Mouse (Mus musculus) liver, adult 2 months (tissue): ENCODE data around the gene Mybpc1. TPM values are rescaled to one million over a fixed set of nuclear protein-coding genes. Genes with fewer than 3 reads are reported as not detected.

Experiments
- DNase-seq: peaks from one replicate; pipeline ENCODE4 v3.0.0-alpha.2; 2011; ENCODE audit warnings: low read depth, low spot score; ENCODE audit errors: extremely low read depth
- H3K27ac ChIP-seq: fragments of 200-500 bp; replicated peaks from 2 replicates; pipeline ENCODE4 v1.5.1; 2012; ENCODE audit warnings: low read depth, mild to moderate bottlenecking, control low read depth, inconsistent platforms, low read length; ENCODE audit not compliant: insufficient read depth
- H3K27me3 ChIP-seq: fragments of 200-500 bp; 2 replicates; pipeline ENCODE4 v1.6.1; 2012; ENCODE audit warnings: mild to moderate bottlenecking, moderate library complexity, low read length, inconsistent platforms; ENCODE audit not compliant: control insufficient read depth, insufficient read depth
- H3K36me3 ChIP-seq: fragments of 200-500 bp; 2 replicates; pipeline ENCODE4 v1.6.1; 2012; ENCODE audit warnings: low read length, inconsistent platforms; ENCODE audit not compliant: control insufficient read depth, insufficient read depth
- H3K4me1 ChIP-seq: fragments of 200-500 bp; 2 replicates; pipeline ENCODE4 v1.6.1; 2011; ENCODE audit warnings: low read length; ENCODE audit not compliant: control insufficient read depth, insufficient read depth
- H3K4me3 ChIP-seq: fragments of 200-500 bp; 2 replicates; pipeline ENCODE4 v1.5.1; 2011; ENCODE audit warnings: low read depth, mild to moderate bottlenecking, control low read depth, low read length, moderate library complexity; ENCODE audit not compliant: insufficient read depth
- H3K79me2 ChIP-seq: fragments of 200-500 bp; 2 replicates; pipeline ENCODE4 v1.6.1; 2012; ENCODE audit warnings: inconsistent platforms, mild to moderate bottlenecking, low read length, moderate library complexity; ENCODE audit not compliant: control insufficient read depth, insufficient read depth
- H3K9ac ChIP-seq: fragments of 200-500 bp; 2 replicates; pipeline ENCODE4 v1.6.1; 2012; ENCODE audit warnings: low read depth, mild to moderate bottlenecking, control low read depth, inconsistent platforms, low read length
- CTCF ChIP-seq: fragments of 200-500 bp; IDR thresholded peaks from 2 replicates; pipeline ENCODE4 v1.5.1; 2011; ENCODE audit warnings: low read depth, low read length, control low read depth
- POLR2A ChIP-seq: fragments of 200-500 bp; IDR thresholded peaks from 2 replicates; pipeline ENCODE4 v1.6.1; 2011; ENCODE audit warnings: low read length, control low read depth; ENCODE audit not compliant: insufficient read depth; ENCODE audit errors: extremely low read depth
- WGBS: fragments of 180-500 bp; shearing (Covaris S2); methylation state at CpG from one replicate; pipeline ENCODE4 v1.1.7; 2018; 5-methylcytosine and 5-hydroxymethylcytosine counted together
- polyA plus RNA-seq: library from polyadenylated mRNA; depleted of rRNA; stranded (reverse); fragments of >200 nt; gene quantifications from 2 replicates; pipeline ENCODE4 v1.2.3, GENCODE M21; 2012
- total RNA-seq: library from RNA; depleted of rRNA; stranded (reverse); fragments of >200 nt; gene quantifications from 2 replicates; pipeline ENCODE4 v1.2.3, GENCODE M21; 2014

Mybpc1 gene
- total and polyA plus RNA-seq, 2 experiments = 1.7 TPM; not detected in 1

DNA sequence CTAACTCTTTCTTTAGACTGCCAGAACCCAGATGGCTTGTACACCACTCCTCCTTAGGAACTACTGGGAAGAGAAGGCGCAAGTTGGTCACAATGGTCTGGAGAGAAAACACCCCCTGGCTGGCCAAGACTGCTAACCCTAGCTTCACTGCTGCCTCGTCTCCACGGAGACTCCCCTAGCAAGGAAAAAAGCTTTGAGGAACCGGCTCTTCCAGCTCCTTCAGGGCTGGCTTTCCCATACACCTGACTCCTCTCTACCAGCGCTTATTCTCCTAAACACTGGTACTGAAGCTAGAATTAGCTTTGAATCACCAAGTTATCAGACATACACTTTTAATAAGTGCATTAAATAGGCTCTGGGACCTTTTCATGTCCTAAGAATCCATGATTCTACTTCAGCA, 105.0 kb downstream of the Mybpc1 start:
- peaks cover 33% of the 10 kb centered on the region for H3K79me2 ChIP-seq

DNA sequence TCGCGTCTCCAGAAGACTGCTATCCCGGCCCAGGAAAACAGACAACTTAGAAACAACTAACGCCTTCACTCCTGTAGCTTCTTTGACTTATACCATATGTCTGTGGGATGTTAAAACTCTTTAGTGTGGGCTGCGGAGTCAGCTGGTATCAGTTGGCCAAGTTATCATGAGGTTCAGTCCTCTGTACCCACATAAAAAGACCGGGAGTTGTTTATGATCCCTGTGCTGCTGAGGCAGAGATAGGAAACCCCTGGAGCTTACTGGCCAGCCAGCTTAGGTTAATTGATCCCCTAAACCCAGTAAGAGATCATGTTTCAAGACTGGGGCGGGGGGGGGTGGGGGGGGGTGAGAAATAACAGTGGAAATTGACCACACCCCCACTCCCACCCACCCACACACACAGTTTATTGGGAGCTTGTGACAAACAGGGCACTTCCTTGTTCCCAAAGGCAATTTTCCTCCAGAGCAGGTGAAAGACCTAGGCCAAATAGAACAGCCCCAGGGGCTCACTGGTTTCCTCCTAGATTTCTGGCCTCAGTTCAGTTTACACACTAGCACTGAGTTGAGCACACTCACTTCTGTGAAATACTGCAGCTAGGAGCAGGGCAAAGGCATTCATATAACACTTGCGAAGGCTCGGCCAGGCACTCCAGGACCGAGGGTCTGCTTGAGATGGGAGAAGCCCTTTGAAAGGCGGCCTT, 107.9 kb downstream of the Mybpc1 start:
- no peak for TF ChIP-seq CTCF
- no peak for TF ChIP-seq POLR2A
- DNase-seq = no peak
- 90% methylated on average over 11 of the region's 11 CpGs for WGBS
- H3K9ac ChIP-seq = no peak overlapping the region
- peaks cover 11% of the 10 kb centered on the region; the same call in 1 of the 2 replicates for H3K36me3 ChIP-seq
- H3K79me2 ChIP-seq = peaks cover 36% of the 10 kb centered on the region
- H3K4me1 ChIP-seq = no peaks in the 10 kb centered on the region; the same call in none of the 2 replicates
- no peak overlapping the region for H3K27ac ChIP-seq
- H3K4me3 ChIP-seq = no peak overlapping the region
- H3K27me3 ChIP-seq = no peaks in the 10 kb centered on the region

More for the DNA sequence above, 105.0 kb downstream of the Mybpc1 start:
- H3K9ac ChIP-seq = no peak overlapping the region
- WGBS = 83% methylated on average over 5 of the region's 5 CpGs
- H3K27me3 ChIP-seq = no peaks in the 10 kb centered on the region
- H3K4me1 ChIP-seq = peaks cover 4% of the 10 kb centered on the region
- peaks cover 9% of the 10 kb centered on the region; the same call in 1 of the 2 replicates for H3K36me3 ChIP-seq
- H3K27ac ChIP-seq = no peak overlapping the region
- TF ChIP-seq POLR2A (no peak), CTCF (no peak)
- H3K4me3 ChIP-seq = no peak overlapping the region
- DNase-seq = no peak

DNA sequence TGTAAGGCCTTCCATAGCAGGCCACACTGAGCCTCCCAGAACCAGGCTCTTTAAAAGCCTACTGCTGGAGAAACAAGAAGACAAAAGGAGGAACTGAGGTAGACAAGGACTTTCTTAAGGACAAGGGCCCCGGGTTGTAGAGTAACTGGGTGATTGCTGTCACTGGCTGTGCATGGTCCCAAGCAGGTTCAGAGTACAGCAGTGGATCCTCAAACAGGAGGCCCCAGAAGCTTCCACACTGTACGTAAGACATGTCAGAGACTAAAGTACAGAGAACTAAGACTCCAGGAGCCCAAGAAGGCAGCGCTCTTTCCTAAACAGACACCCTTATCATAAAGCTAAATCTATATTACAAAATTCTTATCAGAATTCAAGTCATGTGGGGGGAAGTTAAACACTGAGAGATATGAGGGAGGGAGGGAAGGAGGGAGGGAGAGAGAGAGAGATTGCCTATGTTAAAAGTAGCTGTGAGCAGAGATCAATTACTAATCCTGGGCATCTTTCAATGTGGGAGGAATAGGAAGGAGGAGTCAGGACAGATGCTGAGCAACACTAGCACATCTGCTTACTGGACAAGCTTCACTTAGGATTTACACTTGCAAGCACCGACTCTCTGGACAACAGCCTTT, 109.9 kb downstream of the Mybpc1 start:
- TF ChIP-seq POLR2A = no peak
- TF ChIP-seq CTCF = no peak
- Histone ChIP-seq H3K79me2 (peaks cover 29% of the 10 kb centered on the region), H3K9ac (no peak overlapping the region), H3K4me1 (no peaks in the 10 kb centered on the region; the same call in none of the 2 replicates), H3K27ac (no peak overlapping the region), H3K27me3 (no peaks in the 10 kb centered on the region), H3K36me3 (peaks cover 13% of the 10 kb centered on the region; the same call in 1 of the 2 replicates), H3K4me3 (no peak overlapping the region)
- WGBS = 82% methylated on average over 4 of the region's 4 CpGs
- DNase-seq = no peak

DNA sequence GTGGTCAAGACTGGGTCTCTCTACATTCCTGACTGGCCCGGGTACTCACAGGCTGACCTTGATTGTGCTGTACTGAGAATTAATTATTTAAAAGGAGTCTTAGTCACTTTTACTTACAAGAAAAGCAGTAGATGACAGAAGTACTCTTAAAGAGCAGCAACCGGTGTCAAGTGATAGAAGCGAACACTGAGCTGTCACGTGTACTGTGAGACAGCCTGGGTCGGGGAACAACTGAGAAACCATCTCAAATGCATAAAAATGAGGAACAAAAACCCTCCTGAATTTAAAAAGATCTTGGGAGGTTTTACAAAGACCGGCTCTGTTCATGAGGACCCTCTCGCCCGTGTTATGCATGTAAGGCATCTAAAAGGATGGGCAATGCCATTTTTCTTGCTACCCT, 112.3 kb downstream of the Mybpc1 start:
- Histone ChIP-seq H3K79me2 (peaks cover 22% of the 10 kb centered on the region), H3K9ac (no peak overlapping the region), H3K4me3 (no peak overlapping the region), H3K27ac (no peak overlapping the region), H3K36me3 (peaks cover 25% of the 10 kb centered on the region), H3K27me3 (no peaks in the 10 kb centered on the region), H3K4me1 (no peaks in the 10 kb centered on the region; the same call in none of the 2 replicates)
- no peak for TF ChIP-seq POLR2A
- no peak for TF ChIP-seq CTCF
- no peak for DNase-seq
- 90% methylated on average over 8 of the region's 8 CpGs for WGBS

DNA sequence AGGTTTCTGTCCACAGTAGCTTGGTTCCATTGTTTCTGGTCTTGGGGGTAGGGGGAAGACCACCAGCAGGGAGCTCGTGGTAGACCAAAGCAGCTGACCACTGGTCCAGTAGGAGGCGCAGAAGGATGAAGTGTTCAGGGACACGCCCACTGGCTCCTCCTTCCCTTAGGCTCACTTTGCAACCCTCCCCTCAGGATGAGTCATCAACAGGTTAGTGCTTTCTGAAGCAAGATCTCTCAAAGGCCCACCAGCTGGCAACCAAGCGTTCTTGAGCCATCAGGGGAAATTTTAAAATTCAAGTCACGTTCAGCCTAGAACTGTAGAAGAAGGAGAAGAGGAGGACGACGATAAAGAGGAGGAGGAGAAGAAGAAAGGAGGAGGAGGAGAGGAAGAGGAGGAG, 113.3 kb downstream of the Mybpc1 start:
- H3K27me3 ChIP-seq = no peaks in the 10 kb centered on the region
- peaks cover 24% of the 10 kb centered on the region for H3K36me3 ChIP-seq
- H3K79me2 ChIP-seq = peaks cover 22% of the 10 kb centered on the region
- no peak overlapping the region for H3K4me3 ChIP-seq
- no peak overlapping the region for H3K9ac ChIP-seq
- no peaks in the 10 kb centered on the region; the same call in none of the 2 replicates for H3K4me1 ChIP-seq
- TF ChIP-seq POLR2A (no peak), CTCF (no peak)
- no peak overlapping the region for H3K27ac ChIP-seq
- WGBS = 80% methylated on average over 7 of the region's 7 CpGs
- DNase-seq = no peak
